Mouse (Mus musculus) CD4-positive, CD25-positive, alpha-beta regulatory T cell, adult 2 months (primary cell): ENCODE results near the gene Zfp518b.

Experiments used
- DNase-seq: peaks from one replicate; pipeline ENCODE4 v3.0.0-alpha.2; 2012; ENCODE audit warnings: low read depth, low spot score

Gene Zfp518b

DNA sequence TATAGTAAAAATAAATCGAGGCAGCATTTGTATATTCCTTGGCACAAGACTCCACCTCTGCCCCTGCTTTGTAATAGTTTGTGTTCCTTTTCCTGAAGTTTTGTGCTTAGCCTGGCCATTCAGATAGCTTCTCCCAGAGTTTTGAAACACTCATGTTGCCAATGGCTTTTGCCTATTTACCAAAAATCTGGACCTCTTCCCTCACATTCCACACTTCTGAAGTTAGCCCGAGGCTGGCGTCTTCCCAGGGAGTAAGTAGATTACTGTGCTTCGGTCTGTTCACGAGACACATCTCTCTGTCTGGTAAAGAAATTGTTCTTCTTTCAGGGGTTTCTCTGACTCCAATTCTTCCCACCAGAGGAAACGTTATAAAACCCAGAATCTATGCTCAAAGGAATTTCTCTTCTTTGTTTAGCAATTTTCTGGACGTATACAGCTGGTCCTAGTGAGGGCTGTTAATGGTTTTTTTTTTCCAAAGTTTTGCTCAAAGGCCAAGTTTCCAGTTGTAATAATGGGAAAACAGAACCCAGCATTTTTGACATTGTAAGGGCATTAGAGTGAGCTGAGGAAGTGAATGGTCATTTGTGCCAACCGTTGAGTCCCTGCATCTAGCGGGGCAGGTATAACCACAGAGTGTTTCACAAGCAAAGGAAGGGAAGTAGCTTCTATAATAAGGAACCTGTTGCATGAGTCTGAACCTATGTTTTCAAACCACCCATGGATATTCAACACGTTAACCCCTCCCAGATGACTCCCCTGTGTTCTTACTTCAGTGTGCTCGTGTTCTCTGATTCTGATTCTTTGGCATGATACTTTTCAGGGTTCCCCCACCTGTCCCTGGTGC is 50.1 kb downstream of the Zfp518b start:
- DNase-seq: no peak

GRCm38 (mm10) chr5:38632463-38633449 is 51.9 kb downstream of the Zfp518b start:
- peak; percentile 78 for DNase-seq

GRCm38 (mm10) chr5:38628023-38628422 is 56.6 kb downstream of the Zfp518b start:
- DNase-seq: no peak

DNA sequence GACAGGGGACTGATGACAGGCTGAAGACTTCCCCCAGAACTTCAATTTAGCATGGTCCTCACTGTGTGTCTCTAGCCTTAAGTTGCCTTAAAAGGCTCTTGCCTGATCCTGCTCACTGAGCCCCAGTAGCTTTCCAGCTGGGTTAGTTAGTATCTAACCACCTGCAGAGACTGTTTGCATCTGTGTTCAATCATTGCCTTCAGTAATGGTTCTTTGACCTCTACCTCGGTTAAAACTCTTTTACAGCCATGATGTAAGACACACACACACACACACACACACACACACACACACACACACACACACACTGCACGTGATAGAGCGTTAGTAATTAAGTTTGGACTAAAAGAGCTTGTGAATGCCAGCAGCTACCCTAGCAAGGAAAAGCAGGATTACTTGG is 57.7 kb downstream of the Zfp518b start:
- DNase-seq: no peak

DNA sequence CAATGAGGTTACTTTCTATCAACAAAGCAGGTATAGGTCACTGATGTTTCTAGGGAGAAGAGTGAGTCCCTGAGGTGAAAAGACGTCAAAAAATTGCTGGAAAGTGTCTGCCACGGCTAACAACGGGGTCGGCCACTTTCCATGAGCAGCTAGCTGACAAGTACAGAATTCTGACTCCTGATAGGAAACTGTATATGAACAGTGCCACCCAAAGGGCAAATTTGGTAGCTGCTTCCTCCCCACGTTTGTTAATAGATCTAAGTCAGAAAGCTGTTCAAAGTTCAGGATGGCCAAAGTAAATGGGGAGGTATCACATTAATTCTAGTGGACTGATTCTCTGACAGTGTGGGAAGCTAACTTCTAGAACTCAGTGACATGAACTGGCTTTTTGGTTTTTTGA is 63.8 kb downstream of the Zfp518b start:
- DNase-seq: peak; percentile 42

- DNase-seq: no peak
These were observed 65.7 kb downstream of the Zfp518b start for GRCm38 (mm10) chr5:38618908-38619307.
